Mouse (Mus musculus) lung, embryonic 14.5 days (tissue): ENCODE measurements around the gene Nr1h5. TPM values are rescaled to one million over a fixed set of nuclear protein-coding genes. Genes with fewer than 3 reads are reported as not detected.

Source experiments
- ATAC-seq: fragments of 200-750 bp; cut with Nextera tagmentation; 2 replicates; pipeline ENCODE4 v1.8.0; 2017; ENCODE audit warnings: mild to moderate bottlenecking, moderate TSS enrichment, moderate library complexity; ENCODE audit not compliant: insufficient read depth
- DNase-seq: peaks from one replicate; pipeline ENCODE4 v3.0.0-alpha.2; 2015
- H3K27ac ChIP-seq: fragments of 300-500 bp; sonication (generic); 2 replicates; pipeline ENCODE4 v1.5.1; 2014; ENCODE audit warnings: low read depth, mild to moderate bottlenecking, moderate library complexity
- H3K27me3 ChIP-seq: fragments of 300-500 bp; sonication (generic); 2 replicates; pipeline ENCODE4 v1.6.1; 2014; ENCODE audit warnings: low read length, control low read depth; ENCODE audit not compliant: insufficient read depth
- H3K36me3 ChIP-seq: fragments of 300-500 bp; sonication (generic); 2 replicates; pipeline ENCODE4 v1.6.1; 2014; ENCODE audit warnings: control low read depth; ENCODE audit not compliant: insufficient read depth
- H3K4me1 ChIP-seq: fragments of 300-500 bp; sonication (generic); 2 replicates; pipeline ENCODE4 v1.6.1; 2014; ENCODE audit warnings: antibody characterized with exemption, control low read depth; ENCODE audit not compliant: insufficient read depth
- H3K4me2 ChIP-seq: fragments of 300-500 bp; sonication (generic); 2 replicates; pipeline ENCODE4 v1.6.1; 2014; ENCODE audit warnings: mild to moderate bottlenecking
- H3K4me3 ChIP-seq: fragments of 300-500 bp; sonication (generic); 2 replicates; pipeline ENCODE4 v1.5.1; 2014; ENCODE audit warnings: low read depth, low read length
- H3K9ac ChIP-seq: fragments of 300-500 bp; sonication (generic); 2 replicates; pipeline ENCODE4 v1.6.1; 2014
- H3K9me3 ChIP-seq: fragments of 300-500 bp; sonication (generic); 2 replicates; pipeline ENCODE4 v1.6.1; 2016; ENCODE audit warnings: low read depth, low read length, control low read depth
- CTCF ChIP-seq: IDR thresholded peaks from 2 replicates; pipeline ENCODE4 v1.5.1; 2016; ENCODE audit warnings: antibody characterized with exemption, low read depth
- WGBS: fragments of 180-500 bp; shearing (Covaris S2); extraction: QIAGEN DNeasy Blood & Tissue Kit; methylation state at CpG from one replicate; pipeline ENCODE4 v1.1.7; 2014; 5-methylcytosine and 5-hydroxymethylcytosine counted together
- polyA plus RNA-seq: library from polyadenylated mRNA; unstranded; fragments of >200 nt; fragmentation: Nextera tagmentation; extraction: Ambion mirVana; gene quantifications from 2 replicates; pipeline ENCODE4 v1.2.1, GENCODE M21; 2014

Gene Nr1h5
- polyA plus RNA-seq, 1 experiment from 2014 or later = not detected

GRCm38 (mm10) chr3:102991041-102991440 lies 27.1 kb upstream of the Nr1h5 start:
- Histone ChIP-seq H3K4me3 (no peak overlapping the region), H3K27me3 (no peaks in the 10 kb centered on the region), H3K9me3 (no peaks in the 10 kb centered on the region), H3K4me2 (no peak overlapping the region), H3K9ac (no peak overlapping the region), H3K36me3 (no peaks in the 10 kb centered on the region), H3K27ac (no peak overlapping the region), H3K4me1 (no peaks in the 10 kb centered on the region)
- no peak for ATAC-seq
- WGBS = 63% methylated on average over 8 of the region's 8 CpGs
- TF ChIP-seq CTCF = no peak
- no peak for DNase-seq

- ATAC-seq (no peak), DNase-seq (no peak)
- Histone ChIP-seq H3K27ac (no peak overlapping the region), H3K9ac (no peak overlapping the region), H3K4me2 (no peak overlapping the region), H3K4me3 (no peak overlapping the region), H3K4me1 (no peaks in the 10 kb centered on the region), H3K9me3 (no peaks in the 10 kb centered on the region), H3K36me3 (no peaks in the 10 kb centered on the region), H3K27me3 (no peaks in the 10 kb centered on the region)
- WGBS = 45% methylated on average over 3 of the region's 3 CpGs
- TF ChIP-seq CTCF = no peak
These were observed 16.4 kb upstream of the Nr1h5 start for GRCm38 (mm10) chr3:102980349-102980736.

- Histone ChIP-seq H3K4me3 (no peak overlapping the region), H3K9me3 (no peaks in the 10 kb centered on the region), H3K4me1 (no peaks in the 10 kb centered on the region), H3K27ac (no peak overlapping the region), H3K36me3 (no peaks in the 10 kb centered on the region), H3K9ac (no peak overlapping the region), H3K4me2 (no peak overlapping the region), H3K27me3 (no peaks in the 10 kb centered on the region)
- ATAC-seq = no peak
- DNase-seq = peak; percentile 52
- WGBS = 34% methylated on average over 10 of the region's 10 CpGs
- no peak for TF ChIP-seq CTCF
These were observed 15.8 kb upstream of the Nr1h5 start for GRCm38 (mm10) chr3:102979550-102980348.

GRCm38 (mm10) chr3:102976906-102977305 lies 13.0 kb upstream of the Nr1h5 start:
- no peaks in the 10 kb centered on the region for H3K36me3 ChIP-seq
- no peak overlapping the region for H3K4me2 ChIP-seq
- H3K9me3 ChIP-seq = no peaks in the 10 kb centered on the region
- ATAC-seq (no peak), DNase-seq (no peak)
- no peaks in the 10 kb centered on the region for H3K27me3 ChIP-seq
- TF ChIP-seq CTCF = no peak
- H3K4me1 ChIP-seq = no peaks in the 10 kb centered on the region
- H3K4me3 ChIP-seq = no peak overlapping the region
- no peak overlapping the region for H3K27ac ChIP-seq
- no peak overlapping the region for H3K9ac ChIP-seq
- WGBS = 74% methylated on average over 4 of the region's 4 CpGs

GRCm38 (mm10) chr3:102970508-102970907 lies 6.6 kb upstream of the Nr1h5 start:
- WGBS = 67% methylated on average over 3 of the region's 3 CpGs
- no peaks in the 10 kb centered on the region for H3K4me1 ChIP-seq
- no peak overlapping the region; the same call in 1 of the 2 replicates for H3K27ac ChIP-seq
- DNase-seq = no peak
- no peak overlapping the region for H3K4me2 ChIP-seq
- H3K36me3 ChIP-seq = no peaks in the 10 kb centered on the region
- no peak overlapping the region for H3K9ac ChIP-seq
- no peak for TF ChIP-seq CTCF
- H3K27me3 ChIP-seq = no peaks in the 10 kb centered on the region
- no peak for ATAC-seq
- H3K9me3 ChIP-seq = no peaks in the 10 kb centered on the region
- H3K4me3 ChIP-seq = no peak overlapping the region

GRCm38 (mm10) chr3:102970067-102970466 lies 6.1 kb upstream of the Nr1h5 start:
- H3K9me3 ChIP-seq = no peaks in the 10 kb centered on the region
- TF ChIP-seq CTCF = no peak
- H3K27me3 ChIP-seq = no peaks in the 10 kb centered on the region
- no peaks in the 10 kb centered on the region for H3K36me3 ChIP-seq
- H3K9ac ChIP-seq = no peak overlapping the region
- no peak for DNase-seq
- H3K27ac ChIP-seq = no peak overlapping the region; the same call in 1 of the 2 replicates
- no peak overlapping the region for H3K4me2 ChIP-seq
- WGBS = 66% methylated on average over 9 of the region's 9 CpGs
- ATAC-seq = no peak
- no peak overlapping the region for H3K4me3 ChIP-seq
- no peaks in the 10 kb centered on the region for H3K4me1 ChIP-seq

- no peak for TF ChIP-seq CTCF
- DNase-seq (no peak), ATAC-seq (no peak)
- Histone ChIP-seq H3K9ac (no peak overlapping the region), H3K27me3 (no peaks in the 10 kb centered on the region), H3K27ac (no peak overlapping the region), H3K4me2 (no peak overlapping the region), H3K4me1 (no peaks in the 10 kb centered on the region), H3K9me3 (no peaks in the 10 kb centered on the region), H3K36me3 (no peaks in the 10 kb centered on the region), H3K4me3 (no peak overlapping the region)
- 58% methylated on average over 3 of the region's 3 CpGs for WGBS
These were observed 8.3 kb downstream of the Nr1h5 start for GRCm38 (mm10) chr3:102955596-102955995.
